Mouse (Mus musculus): ENCODE data around the gene Rft1. TPM values are rescaled to one million over a fixed set of nuclear protein-coding genes. Genes with fewer than 3 reads are reported as not detected.

The Rft1 gene
- polyA plus RNA-seq, 1 experiment from 2014 or later = 14.0 TPM

DNA sequence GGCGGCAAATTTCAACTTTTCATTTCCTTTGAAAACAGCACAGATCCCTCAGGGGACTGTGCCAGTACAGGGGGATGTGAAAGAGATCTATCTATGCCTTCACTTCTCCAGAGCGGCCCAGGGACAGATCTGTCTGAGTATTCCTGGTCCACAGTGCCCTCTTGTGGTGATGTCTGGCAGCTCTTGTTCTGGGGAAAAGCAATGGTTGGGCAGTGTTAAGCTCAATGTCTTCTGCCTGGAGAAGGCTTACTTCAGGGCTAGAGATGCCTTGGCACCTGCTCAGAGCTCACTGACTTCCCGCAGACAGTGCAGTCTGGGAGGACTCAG, 17.8 kb downstream of the Rft1 start:
- H3K36me3 ChIP-seq (ENCODE audit: insufficient read depth, low read length) = peaks cover 42% of the 10 kb centered on the region

DNA sequence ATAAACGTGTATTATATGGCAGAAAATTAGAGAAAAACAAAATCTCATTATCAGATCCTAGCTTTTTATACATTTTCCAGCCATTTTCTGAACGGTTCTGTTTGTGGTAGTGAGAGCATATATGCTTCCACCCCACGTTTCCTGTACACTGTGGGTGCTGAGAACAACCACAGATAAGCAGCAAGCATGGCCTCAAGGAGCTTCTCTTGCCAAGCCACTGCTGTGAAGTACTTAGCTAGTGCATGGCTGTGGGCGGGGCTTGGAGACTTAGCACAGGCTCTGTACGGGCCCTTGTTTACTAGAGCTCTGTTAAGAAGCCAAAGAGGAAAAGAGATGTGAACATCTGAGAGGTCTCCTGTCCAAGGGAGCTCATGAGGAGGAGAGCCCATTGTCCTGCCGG, 20.8 kb downstream of the Rft1 start:
- H3K36me3 ChIP-seq (ENCODE audit: insufficient read depth, low read length) = peaks cover 31% of the 10 kb centered on the region
- H3K27ac ChIP-seq = no peak overlapping the region
- no peak for TF ChIP-seq CTCF (IDR thresholded peaks at IDR 0.05; ENCODE audit: low read depth)
- no peaks in the 10 kb centered on the region for H3K27me3 ChIP-seq (ENCODE audit: insufficient read depth, low read length)
- ATAC-seq (replicated peaks; ENCODE audit: low FRiP score, low read depth) (no peak), DNase-seq (ENCODE audit: low spot score) (no peak)
- no peak overlapping the region for H3K4me2 ChIP-seq (ENCODE audit: low read length)
- H3K4me3 ChIP-seq (replicated peaks; ENCODE audit: low read depth, low read length) = no peak overlapping the region
- WGBS = 77% methylated on average over 6 of the region's 6 CpGs
- no peak overlapping the region for H3K9ac ChIP-seq (ENCODE audit: low read depth, low read length)
- H3K4me1 ChIP-seq (replicated peaks; ENCODE audit: insufficient read depth, low read length) = no peaks in the 10 kb centered on the region
- no peaks in the 10 kb centered on the region for H3K9me3 ChIP-seq (replicated peaks; ENCODE audit: low read length)

More for the DNA sequence above, 17.8 kb downstream of the Rft1 start:
- TF ChIP-seq CTCF (IDR thresholded peaks at IDR 0.05; ENCODE audit: low read depth) = peak; percentile 93
- Histone ChIP-seq H3K4me2 (ENCODE audit: low read length) (no peak overlapping the region), H3K4me1 (replicated peaks; ENCODE audit: insufficient read depth, low read length) (no peaks in the 10 kb centered on the region), H3K9me3 (replicated peaks; ENCODE audit: low read length) (no peaks in the 10 kb centered on the region), H3K4me3 (replicated peaks; ENCODE audit: low read depth, low read length) (no peak overlapping the region), H3K27ac (no peak overlapping the region), H3K27me3 (ENCODE audit: insufficient read depth, low read length) (no peaks in the 10 kb centered on the region), H3K9ac (ENCODE audit: low read depth, low read length) (no peak overlapping the region)
- WGBS = 7% methylated on average over 3 of the region's 3 CpGs
- ATAC-seq (replicated peaks; ENCODE audit: low FRiP score, low read depth) = peak; percentile 74
- DNase-seq (ENCODE audit: low spot score) = peak; percentile 94

DNA sequence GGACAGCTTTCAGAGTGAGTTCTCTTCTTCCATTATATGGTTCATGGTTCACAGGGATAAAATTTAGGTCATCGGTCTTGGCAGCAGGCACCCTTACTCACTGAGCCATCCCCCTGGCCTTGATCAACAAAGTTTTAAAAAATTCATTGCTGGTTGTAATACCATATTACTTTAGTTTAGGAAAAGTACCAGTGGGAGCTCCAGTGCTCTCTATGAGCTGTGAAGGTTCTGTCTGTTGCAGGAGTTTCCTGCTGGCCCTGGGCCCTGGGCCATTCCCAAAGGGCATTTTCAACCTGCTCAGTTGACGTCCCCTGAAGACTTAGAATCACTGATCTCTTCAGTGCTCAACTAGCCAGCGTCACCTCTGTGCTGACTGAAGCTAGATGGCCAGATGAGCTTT, 28.0 kb downstream of the Rft1 start:
- no peak overlapping the region for H3K27ac ChIP-seq
- H3K36me3 ChIP-seq (ENCODE audit: insufficient read depth, low read length) = peaks cover 39% of the 10 kb centered on the region
- H3K27me3 ChIP-seq (ENCODE audit: insufficient read depth, low read length) = no peaks in the 10 kb centered on the region
- ATAC-seq (replicated peaks; ENCODE audit: low FRiP score, low read depth) (no peak), DNase-seq (ENCODE audit: low spot score) (no peak)
- H3K9ac ChIP-seq (ENCODE audit: low read depth, low read length) = no peak overlapping the region
- H3K4me2 ChIP-seq (ENCODE audit: low read length) = no peak overlapping the region
- no peaks in the 10 kb centered on the region for H3K9me3 ChIP-seq (replicated peaks; ENCODE audit: low read length)
- WGBS = 89% methylated on average over 3 of the region's 3 CpGs
- no peaks in the 10 kb centered on the region for H3K4me1 ChIP-seq (replicated peaks; ENCODE audit: insufficient read depth, low read length)
- no peak overlapping the region for H3K4me3 ChIP-seq (replicated peaks; ENCODE audit: low read depth, low read length)
- TF ChIP-seq CTCF (IDR thresholded peaks at IDR 0.05; ENCODE audit: low read depth) = no peak

DNA sequence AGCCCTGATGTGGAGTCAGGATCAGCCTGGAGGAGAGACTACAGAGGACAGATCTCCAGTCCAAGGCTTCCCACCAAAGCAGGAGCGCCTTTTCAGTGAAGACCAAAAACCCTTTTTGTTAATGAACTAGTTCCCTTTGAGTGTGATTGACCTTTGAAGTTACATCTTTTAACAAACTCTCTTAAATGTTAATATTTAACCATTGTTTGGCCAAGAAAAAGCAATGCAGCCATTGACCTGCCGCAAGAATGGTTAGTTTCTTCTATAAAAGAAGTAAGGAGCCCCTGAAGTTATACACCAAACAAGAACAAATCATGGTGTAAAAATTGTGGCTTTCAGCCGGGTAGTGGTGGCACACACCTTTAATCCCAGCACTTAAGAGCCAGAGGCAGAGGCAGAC, 36.5 kb downstream of the Rft1 start:
- 84% methylated on average over 3 of the region's 3 CpGs for WGBS

DNA sequence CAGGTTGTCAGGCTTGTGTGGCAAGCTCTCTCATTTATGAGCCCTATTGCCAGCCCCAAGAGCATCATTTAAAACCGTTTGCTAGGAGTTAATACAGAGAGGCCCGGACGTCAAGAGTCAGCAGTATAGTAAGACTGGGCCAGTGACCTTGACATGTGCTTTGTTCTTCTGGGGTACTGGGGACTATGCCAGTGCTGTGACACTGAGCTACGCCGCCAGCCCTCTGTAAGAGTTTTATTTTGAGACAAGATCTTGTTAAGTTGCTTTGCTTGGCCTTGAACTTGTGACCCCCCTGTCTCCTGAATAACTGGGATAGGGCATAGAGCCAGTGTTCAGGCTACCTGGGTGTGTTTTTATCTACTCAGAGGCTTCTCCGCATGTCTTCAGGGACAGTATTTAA, 38.3 kb downstream of the Rft1 start:
- Histone ChIP-seq H3K27ac (no peak overlapping the region), H3K36me3 (ENCODE audit: insufficient read depth, low read length) (peaks cover 8% of the 10 kb centered on the region; the same call in 1 of the 2 replicates), H3K9ac (ENCODE audit: low read depth, low read length) (no peak overlapping the region), H3K4me3 (replicated peaks; ENCODE audit: low read depth, low read length) (no peak overlapping the region), H3K4me1 (replicated peaks; ENCODE audit: insufficient read depth, low read length) (no peaks in the 10 kb centered on the region), H3K4me2 (ENCODE audit: low read length) (no peak overlapping the region), H3K27me3 (ENCODE audit: insufficient read depth, low read length) (no peaks in the 10 kb centered on the region), H3K9me3 (replicated peaks; ENCODE audit: low read length) (no peaks in the 10 kb centered on the region)
- DNase-seq (ENCODE audit: low spot score) (no peak), ATAC-seq (replicated peaks; ENCODE audit: low FRiP score, low read depth) (no peak)
- 83% methylated on average over 6 of the region's 6 CpGs for WGBS
- no peak for TF ChIP-seq CTCF (IDR thresholded peaks at IDR 0.05; ENCODE audit: low read depth)

More for the DNA sequence above, 36.5 kb downstream of the Rft1 start:
- Histone ChIP-seq H3K4me2 (ENCODE audit: low read length) (no peak overlapping the region), H3K9ac (ENCODE audit: low read depth, low read length) (no peak overlapping the region), H3K9me3 (replicated peaks; ENCODE audit: low read length) (no peaks in the 10 kb centered on the region), H3K27ac (0 out of 2 replicates have a peak overlapping the region, but pooled peaks have one; percentile 19), H3K36me3 (ENCODE audit: insufficient read depth, low read length) (peaks cover 14% of the 10 kb centered on the region; the same call in 1 of the 2 replicates), H3K4me1 (replicated peaks; ENCODE audit: insufficient read depth, low read length) (no peaks in the 10 kb centered on the region), H3K4me3 (replicated peaks; ENCODE audit: low read depth, low read length) (no peak overlapping the region), H3K27me3 (ENCODE audit: insufficient read depth, low read length) (no peaks in the 10 kb centered on the region)
- no peak for TF ChIP-seq CTCF (IDR thresholded peaks at IDR 0.05; ENCODE audit: low read depth)
- no peak for DNase-seq (ENCODE audit: low spot score)
- no peak for ATAC-seq (replicated peaks; ENCODE audit: low FRiP score, low read depth)

DNA sequence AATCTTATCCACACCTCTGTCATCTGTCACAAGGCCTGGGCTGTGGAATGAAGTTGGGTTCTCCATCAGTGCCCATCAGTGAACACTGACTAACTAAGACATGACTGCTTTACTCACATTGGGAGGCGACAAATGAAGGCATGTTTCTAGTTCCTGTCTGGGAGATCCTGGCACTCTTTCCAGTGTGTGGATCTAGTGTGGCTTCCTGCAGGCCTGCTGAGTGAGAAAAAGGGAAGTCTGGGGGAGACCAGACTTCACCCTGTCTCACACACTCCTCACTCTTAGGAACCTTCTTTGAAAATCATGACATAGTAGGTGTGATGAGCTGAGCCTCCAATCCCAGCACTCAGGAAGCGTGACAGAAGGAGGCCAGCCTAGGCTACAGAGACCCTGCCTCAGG, 40.6 kb downstream of the Rft1 start:
- no peak for TF ChIP-seq CTCF (IDR thresholded peaks at IDR 0.05; ENCODE audit: low read depth)
- no peaks in the 10 kb centered on the region for H3K27me3 ChIP-seq (ENCODE audit: insufficient read depth, low read length)
- no peaks in the 10 kb centered on the region for H3K9me3 ChIP-seq (replicated peaks; ENCODE audit: low read length)
- ATAC-seq (replicated peaks; ENCODE audit: low FRiP score, low read depth) (no peak), DNase-seq (ENCODE audit: low spot score) (no peak)
- no peak overlapping the region for H3K27ac ChIP-seq
- peaks cover 6% of the 10 kb centered on the region; the same call in 1 of the 2 replicates for H3K36me3 ChIP-seq (ENCODE audit: insufficient read depth, low read length)
- H3K4me1 ChIP-seq (replicated peaks; ENCODE audit: insufficient read depth, low read length) = no peaks in the 10 kb centered on the region
- no peak overlapping the region for H3K4me2 ChIP-seq (ENCODE audit: low read length)
- 84% methylated on average over 2 of the region's 2 CpGs for WGBS
- no peak overlapping the region for H3K9ac ChIP-seq (ENCODE audit: low read depth, low read length)
- H3K4me3 ChIP-seq (replicated peaks; ENCODE audit: low read depth, low read length) = no peak overlapping the region

DNA sequence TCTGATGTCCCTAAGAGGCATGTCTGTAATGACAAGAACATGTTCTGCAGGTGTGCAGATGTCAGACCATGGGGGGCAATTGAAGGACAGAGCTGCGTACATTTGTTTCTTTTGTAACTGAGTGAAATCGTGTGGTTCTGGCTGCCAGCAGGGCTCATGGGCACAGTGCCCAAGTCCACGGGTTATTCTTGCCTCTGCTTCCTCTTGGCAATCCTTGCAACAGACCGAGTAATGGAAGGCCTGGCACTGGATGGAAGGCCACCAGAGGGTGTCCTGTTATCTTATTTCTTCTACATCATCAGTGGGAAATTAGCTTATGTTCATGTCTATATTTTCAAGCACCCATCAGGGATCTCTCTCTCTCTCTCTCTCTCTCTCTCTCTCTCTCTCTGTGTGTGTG, 41.4 kb downstream of the Rft1 start:
- no peak for DNase-seq (ENCODE audit: low spot score)
- Histone ChIP-seq H3K36me3 (ENCODE audit: insufficient read depth, low read length) (no peaks in the 10 kb centered on the region), H3K4me3 (replicated peaks; ENCODE audit: low read depth, low read length) (no peak overlapping the region), H3K27ac (no peak overlapping the region), H3K9me3 (replicated peaks; ENCODE audit: low read length) (no peaks in the 10 kb centered on the region), H3K27me3 (ENCODE audit: insufficient read depth, low read length) (no peaks in the 10 kb centered on the region), H3K4me1 (replicated peaks; ENCODE audit: insufficient read depth, low read length) (no peaks in the 10 kb centered on the region), H3K4me2 (ENCODE audit: low read length) (no peak overlapping the region), H3K9ac (ENCODE audit: low read depth, low read length) (no peak overlapping the region)
- ATAC-seq (replicated peaks; ENCODE audit: low FRiP score, low read depth) = no peak
- WGBS = 58% methylated on average over 4 of the region's 4 CpGs
- TF ChIP-seq CTCF (IDR thresholded peaks at IDR 0.05; ENCODE audit: low read depth) = peak; percentile 31; the same call in 1 of the 2 replicates

All from kidney, postnatal 0 days (tissue).